Comparison of ENCODE assay signal across 9 mouse cellular contexts in the genomic region with DNA sequence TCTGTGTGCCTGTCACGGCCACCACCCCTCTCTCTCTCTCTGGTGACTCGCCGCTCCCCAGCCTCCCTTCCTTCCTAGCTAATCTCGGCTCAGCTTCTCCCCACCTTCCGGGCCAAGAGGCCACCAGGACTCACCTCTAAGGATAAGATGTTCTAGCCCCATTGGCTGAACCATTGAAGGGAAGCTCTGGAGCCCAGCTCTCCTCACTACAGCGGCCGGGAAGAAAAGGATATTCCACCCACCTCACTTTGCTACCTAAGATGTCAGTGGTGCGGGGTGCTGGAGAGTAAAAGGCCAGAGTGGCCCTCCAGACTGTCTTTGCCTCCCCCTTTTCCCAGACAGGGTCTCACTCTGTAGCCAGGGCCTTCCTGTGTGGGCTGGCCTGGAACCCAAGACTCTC. TPM values are rescaled to one million over a fixed set of nuclear protein-coding genes. Genes with fewer than 3 reads are reported as not detected.
DNase-seq lines count a peak whose midpoint lies in the region; ATAC-seq and TF ChIP-seq lines count a peak whose summit lies in the region.
"Had no signal": no experiment of that assay in that cellular context is flagged by ENCODE, and none has a peak within 500 bp of the region (broad histone marks: within the 10 kb centered on the region; RNA-seq: fewer than 3 reads in every experiment).

Gene Tulp1, minus strand, starts transcription at position 101 of the 400 bp plus-strand sequence.

- no peaks in the 10 kb centered on the region for H3K9me3 ChIP-seq in lung, embryonic 16.5 days (ENCODE audit: control insufficient read depth, low read length)
- no peaks in the 10 kb centered on the region for H3K9me3 ChIP-seq in forebrain, postnatal 0 days (ENCODE audit: low read length)
- H3K9me3 ChIP-seq in limb, embryonic 12.5 days: no peaks in the 10 kb centered on the region
- H3K9me3 ChIP-seq in stomach, embryonic 15.5 days: no peaks in the 10 kb centered on the region

- TF ChIP-seq CTCF in forebrain, postnatal 0 days (IDR thresholded peaks at IDR 0.05; ENCODE audit: low read depth): no peak

- peaks cover 17% of the 10 kb centered on the region for H3K27me3 ChIP-seq in lung, embryonic 16.5 days (ENCODE audit: control insufficient read depth, insufficient read depth, low read depth, low read length)
- peaks cover 38% of the 10 kb centered on the region for H3K27me3 ChIP-seq in forebrain, postnatal 0 days (ENCODE audit: insufficient read depth, low read length)
- H3K27me3 ChIP-seq in limb, embryonic 12.5 days: peaks cover 55% of the 10 kb centered on the region
- H3K27me3 ChIP-seq in stomach, embryonic 15.5 days (replicated peaks): peaks cover 21% of the 10 kb centered on the region

- no peak within 1 kb of the TSS for H3K27ac ChIP-seq in lung, embryonic 16.5 days (ENCODE audit: low read length)
- H3K27ac ChIP-seq in forebrain, postnatal 0 days (ENCODE audit: low read depth, low read length): no peak within 1 kb of the TSS
- H3K27ac ChIP-seq in limb, embryonic 12.5 days: no peak within 1 kb of the TSS
- H3K27ac ChIP-seq in stomach, embryonic 15.5 days: no peak within 1 kb of the TSS

- peak within 1 kb of the TSS; percentile 57 for H3K9ac ChIP-seq in lung, embryonic 16.5 days (ENCODE audit: low read length)
- H3K9ac ChIP-seq in forebrain, postnatal 0 days: no peak within 1 kb of the TSS
- peak within 1 kb of the TSS; percentile 54; the same call in 1 of the 2 replicates for H3K9ac ChIP-seq in limb, embryonic 12.5 days (replicated peaks)
- no peak within 1 kb of the TSS for H3K9ac ChIP-seq in stomach, embryonic 15.5 days

- DNase-seq in lung, adult 18-20 months: no peak
- DNase-seq in forebrain, postnatal 0 days: no peak
- DNase-seq in layer of hippocampus, postnatal 25 days (ENCODE audit: extremely low spot score in 1 of 2, low spot score in 1 of 2): no peak
- DNase-seq in testis, postnatal 10 days (ENCODE audit: low spot score): no peak
- DNase-seq: layer of hippocampus, adult 9-11 months; right cerebral cortex, postnatal 4 days had no signal

- no peaks in the 10 kb centered on the region for H3K36me3 ChIP-seq in lung, embryonic 16.5 days (ENCODE audit: control insufficient read depth, insufficient read depth, low read length)
- H3K36me3 ChIP-seq in forebrain, postnatal 0 days (ENCODE audit: insufficient read depth): no peaks in the 10 kb centered on the region
- no peaks in the 10 kb centered on the region for H3K36me3 ChIP-seq in limb, embryonic 12.5 days
- H3K36me3 ChIP-seq in stomach, embryonic 15.5 days: no peaks in the 10 kb centered on the region

- H3K4me1 ChIP-seq in lung, embryonic 16.5 days (replicated peaks; ENCODE audit: control insufficient read depth, insufficient read depth, low read length): peaks cover 28% of the 10 kb centered on the region
- H3K4me1 ChIP-seq in forebrain, postnatal 0 days (ENCODE audit: insufficient read depth): 0 out of 2 replicates have a peak, but pooled peaks cover 9% of the 10 kb centered on the region
- peaks cover 30% of the 10 kb centered on the region for H3K4me1 ChIP-seq in limb, embryonic 12.5 days (replicated peaks)
- peaks cover 28% of the 10 kb centered on the region for H3K4me1 ChIP-seq in stomach, embryonic 15.5 days

- no peak for ATAC-seq in lung, embryonic 16.5 days (ENCODE audit: low read depth)
- no peak for ATAC-seq in forebrain, postnatal 0 days
- no peak for ATAC-seq in limb, embryonic 12.5 days (ENCODE audit: insufficient number of reproducible peaks, insufficient read depth, low FRiP score, low TSS enrichment, low read depth)
- ATAC-seq in stomach, embryonic 15.5 days (ENCODE audit: insufficient read depth, low FRiP score, low read depth): no peak

- peak within 1 kb of the TSS; percentile 51 for H3K4me2 ChIP-seq in lung, embryonic 16.5 days (ENCODE audit: low read depth, low read length)
- no peak within 1 kb of the TSS for H3K4me2 ChIP-seq in forebrain, postnatal 0 days (ENCODE audit: low read depth)
- H3K4me2 ChIP-seq in limb, embryonic 12.5 days: peak within 1 kb of the TSS; percentile 67
- H3K4me2 ChIP-seq in stomach, embryonic 15.5 days: peak within 1 kb of the TSS; percentile 51

- peak within 1 kb of the TSS; percentile 31 for H3K4me3 ChIP-seq in lung, embryonic 16.5 days (ENCODE audit: low read length)
- H3K4me3 ChIP-seq in forebrain, postnatal 0 days (ENCODE audit: low read depth, low read length): peak within 1 kb of the TSS; percentile 12; the same call in 1 of the 2 replicates
- peak within 1 kb of the TSS; percentile 40 for H3K4me3 ChIP-seq in limb, embryonic 12.5 days (replicated peaks)
- peak within 1 kb of the TSS; percentile 13 for H3K4me3 ChIP-seq in stomach, embryonic 15.5 days (replicated peaks)

- 47% methylated on average over 8 of the region's 8 CpGs for WGBS in lung, embryonic 16.5 days
- 28% methylated on average over 8 of the region's 8 CpGs for WGBS in forebrain, postnatal 0 days
- WGBS in limb, embryonic 12.5 days: 22% methylated on average over 8 of the region's 8 CpGs
- WGBS in stomach, embryonic 15.5 days: 46% methylated on average over 8 of the region's 8 CpGs

RNA-seq across cellular contexts. Expression of gene Tulp1, which starts in this region (rescaled TPM):
- polyA plus RNA-seq in lung, embryonic 16.5 days (2015; fragmentation: Nextera tagmentation; extraction: Ambion mirVana): 7.6 and 9.3 TPM in 2 replicates
- 1.2 and 1.8 TPM in 2 replicates for total RNA-seq in forebrain, postnatal 0 days (2014; rRNA removed)
- polyA plus RNA-seq in forebrain, postnatal 0 days (2015; fragmentation: Nextera tagmentation; extraction: Ambion mirVana): 0.86 and 1.5 TPM in 2 replicates
- 6.3 and 8.6 TPM in 2 replicates for polyA plus RNA-seq in limb, embryonic 12.5 days (2016; fragmentation: Nextera tagmentation; extraction: Ambion mirVana)
- polyA plus RNA-seq in stomach, embryonic 15.5 days (2015; fragmentation: Nextera tagmentation; extraction: Ambion mirVana): 4.2 and 5.0 TPM in 2 replicates
- total RNA-seq in layer of hippocampus, postnatal 25 days (2021): not detected

Comparison
In these comparisons a context has a peak if more than half of its experiments do, and no peak if none do; other contexts are left out.
1. H3K9ac ChIP-seq: peak in lung, embryonic 16.5 days (single experiment) and limb, embryonic 12.5 days (single experiment); none in forebrain, postnatal 0 days (single experiment) and stomach, embryonic 15.5 days (single experiment).
2. Peak in every context shown above with its lines, with median percentiles within 50 percentile points of each other: H3K4me3 ChIP-seq.